Mouse (Mus musculus) heart, adult 8-10 months (tissue): ENCODE data around the gene Fam192a. TPM values are rescaled to one million over a fixed set of nuclear protein-coding genes. Genes with fewer than 3 reads are reported as not detected.

Experiments
- DNase-seq: peaks from one replicate; pipeline ENCODE4 v3.0.0; 2022; ENCODE audit warnings: low spot score
- total RNA-seq, 4 experiments: library from RNA; stranded (reverse); gene quantifications; 2 replicates each; pipeline ENCODE4 v1.2.4; 2022

Gene Fam192a
- total RNA-seq, result 10 to 100 TPM; 19.1 to 25.6 (median 19.5) TPM

- peak; percentile 100 for DNase-seq
These were observed at the start of gene Fam192a, which contains the start of gene Rspry1 for GRCm38 (mm10) chr8:94601607-94602385. TSS of gene Fam192a (minus strand) at chr8:94601997. TSS of gene Rspry1 (plus strand) at chr8:94601937.

- no peak for DNase-seq
These were observed 47.7 kb upstream of the Fam192a start for GRCm38 (mm10) chr8:94649496-94649895.

GRCm38 (mm10) chr8:94646165-94646564, 44.4 kb upstream of the Fam192a start:
- DNase-seq, result no peak

- no peak for DNase-seq
These were observed 43.4 kb upstream of the Fam192a start for GRCm38 (mm10) chr8:94645202-94645601.

- no peak for DNase-seq
These were observed 40.1 kb upstream of the Fam192a start for GRCm38 (mm10) chr8:94641938-94642337.

- no peak for DNase-seq
These were observed 39.4 kb upstream of the Fam192a start for GRCm38 (mm10) chr8:94641183-94641582.

GRCm38 (mm10) chr8:94634211-94634610, 32.4 kb upstream of the Fam192a start:
- DNase-seq, result no peak

GRCm38 (mm10) chr8:94633564-94634194, 31.9 kb upstream of the Fam192a start:
- DNase-seq, result no peak

GRCm38 (mm10) chr8:94624885-94625284, 23.1 kb upstream of the Fam192a start:
- no peak for DNase-seq

- DNase-seq, result no peak
These were observed 5.3 kb upstream of the Fam192a start for GRCm38 (mm10) chr8:94607064-94607463.

GRCm38 (mm10) chr8:94604030-94604429, 2.2 kb upstream of the Fam192a start:
- no peak for DNase-seq

- DNase-seq, result peak; percentile 16
These were observed 804 bp upstream of the Fam192a start for GRCm38 (mm10) chr8:94602471-94603131.

GRCm38 (mm10) chr8:94601034-94601606, 677 bp downstream of the Fam192a start:
- no peak for DNase-seq

- no peak for DNase-seq
These were observed 1.3 kb downstream of the Fam192a start for GRCm38 (mm10) chr8:94600478-94600877.

- DNase-seq, result no peak
These were observed 7.6 kb downstream of the Fam192a start for GRCm38 (mm10) chr8:94594211-94594610.

- DNase-seq, result no peak
These were observed 10.1 kb downstream of the Fam192a start for GRCm38 (mm10) chr8:94591691-94592090.

- peak; percentile 36 for DNase-seq
These were observed 17.5 kb downstream of the Fam192a start for GRCm38 (mm10) chr8:94584238-94584817.

- DNase-seq, result no peak
These were observed 19.2 kb downstream of the Fam192a start for GRCm38 (mm10) chr8:94582569-94582968.

GRCm38 (mm10) chr8:94581820-94582483, 19.8 kb downstream of the Fam192a start:
- no peak for DNase-seq

- DNase-seq, result no peak
These were observed 26.6 kb downstream of the Fam192a start for GRCm38 (mm10) chr8:94575148-94575547.
